Mouse (Mus musculus) liver, embryonic 14.5 days (tissue): ENCODE measurements around the gene Afg3l1.

Experiments used
- CTCF ChIP-seq: IDR thresholded peaks from 2 replicates; pipeline ENCODE4 v1.5.1; 2016; ENCODE audit warnings: antibody characterized with exemption, low read depth, control low read depth
- EP300 ChIP-seq: IDR thresholded peaks from 2 replicates; pipeline ENCODE4 v1.6.1; 2016; ENCODE audit warnings: antibody characterized with exemption, low read depth

DNA sequence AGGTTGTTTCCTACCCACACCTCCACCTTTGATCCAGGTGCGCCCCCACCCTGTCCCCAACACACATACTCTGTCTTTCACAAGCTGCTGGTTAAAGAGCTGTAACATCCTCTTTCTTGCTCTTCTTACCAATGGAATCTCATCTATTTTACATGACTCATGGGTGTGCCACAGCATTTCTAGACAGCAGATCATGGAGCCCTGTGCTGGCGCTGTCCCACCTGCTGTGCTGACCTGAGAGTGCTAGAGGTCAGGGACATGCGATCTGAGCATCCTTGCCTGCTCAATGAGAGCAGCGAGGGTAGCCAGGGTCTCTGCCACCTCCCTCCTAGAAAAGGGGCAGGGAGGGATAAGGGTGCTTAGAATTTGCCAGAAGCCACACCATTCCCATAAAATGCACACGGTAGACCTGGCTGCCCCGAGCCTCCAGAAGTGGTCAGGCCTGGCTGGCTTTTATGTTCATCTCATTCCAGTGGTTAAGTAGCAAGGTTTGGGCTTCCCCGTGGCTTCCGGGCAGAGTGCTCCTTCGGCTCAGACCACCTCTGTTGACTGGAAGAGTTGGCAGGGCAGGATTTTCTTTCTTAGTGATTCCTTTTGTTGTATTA is 27.0 kb downstream of the Afg3l1 start:
- TF ChIP-seq CTCF (no peak), EP300 (no peak)
